Mouse (Mus musculus): ENCODE results near the gene Hdgf. TPM values are rescaled to one million over a fixed set of nuclear protein-coding genes. Genes with fewer than 3 reads are reported as not detected.

Gene Hdgf
- polyA plus RNA-seq, 1 experiment from 2014 or later: 520 TPM

Other genes starting within 250 kb of the Hdgf start
- 0.23 TPM in 1 of 2 replicates, not detected in the other for gene Lrrc71, start 157.7 kb upstream of the Hdgf start, polyA plus RNA-seq (2014; fragmentation: Nextera tagmentation; extraction: Ambion mirVana)
- gene Ntrk1, start 111.2 kb upstream of the Hdgf start, polyA plus RNA-seq (2014; fragmentation: Nextera tagmentation; extraction: Ambion mirVana): 0.62 and 1.1 TPM in 2 replicates
- 0.05 and 0.06 TPM in 2 replicates for gene Insrr, start 109.4 kb upstream of the Hdgf start, polyA plus RNA-seq (2014; fragmentation: Nextera tagmentation; extraction: Ambion mirVana)
- 15.5 and 18.4 TPM in 2 replicates for gene Pear1, start 82.0 kb upstream of the Hdgf start, polyA plus RNA-seq (2014; fragmentation: Nextera tagmentation; extraction: Ambion mirVana)
- 0.13 and 0.15 TPM in 2 replicates for gene Sh2d2a, start 59.6 kb upstream of the Hdgf start, polyA plus RNA-seq (2014; fragmentation: Nextera tagmentation; extraction: Ambion mirVana)
- 15.4 and 15.6 TPM in 2 replicates for gene Prcc, start 20.7 kb upstream of the Hdgf start, polyA plus RNA-seq (2014; fragmentation: Nextera tagmentation; extraction: Ambion mirVana)
- 95.7 and 97.5 TPM in 2 replicates for gene Mrpl24, start 13.2 kb downstream of the Hdgf start, polyA plus RNA-seq (2014; fragmentation: Nextera tagmentation; extraction: Ambion mirVana)
- 66.9 and 68.1 TPM in 2 replicates for gene Isg20l2, start 24.0 kb downstream of the Hdgf start, polyA plus RNA-seq (2014; fragmentation: Nextera tagmentation; extraction: Ambion mirVana)
- 17.5 and 18.8 TPM in 2 replicates for gene Rrnad1, start 24.4 kb downstream of the Hdgf start, polyA plus RNA-seq (2014; fragmentation: Nextera tagmentation; extraction: Ambion mirVana)
- 24.9 and 29.9 TPM in 2 replicates for gene Crabp2, start 42.3 kb downstream of the Hdgf start, polyA plus RNA-seq (2014; fragmentation: Nextera tagmentation; extraction: Ambion mirVana)
- gene Nes, start 64.8 kb downstream of the Hdgf start, polyA plus RNA-seq (2014; fragmentation: Nextera tagmentation; extraction: Ambion mirVana): 4.9 and 5.8 TPM in 2 replicates
- 0.08 TPM in 1 of 2 replicates, not detected in the other for gene Bcan, start 93.9 kb downstream of the Hdgf start, polyA plus RNA-seq (2014; fragmentation: Nextera tagmentation; extraction: Ambion mirVana)
- not detected in 2 replicates for gene Hapln2, start 121.3 kb downstream of the Hdgf start, polyA plus RNA-seq (2014; fragmentation: Nextera tagmentation; extraction: Ambion mirVana)
- 60.6 and 60.7 TPM in 2 replicates for gene Gpatch4, start 136.8 kb downstream of the Hdgf start, polyA plus RNA-seq (2014; fragmentation: Nextera tagmentation; extraction: Ambion mirVana)
- gene Naxe, start 152.2 kb downstream of the Hdgf start, polyA plus RNA-seq (2014; fragmentation: Nextera tagmentation; extraction: Ambion mirVana): 98.7 and 106 TPM in 2 replicates
- not detected in 2 replicates for gene Ttc24, start 172.0 kb downstream of the Hdgf start, polyA plus RNA-seq (2014; fragmentation: Nextera tagmentation; extraction: Ambion mirVana)
- gene Iqgap3, start 175.7 kb downstream of the Hdgf start, polyA plus RNA-seq (2014; fragmentation: Nextera tagmentation; extraction: Ambion mirVana): 16.8 and 19.1 TPM in 2 replicates
- gene Mef2d, start 236.1 kb downstream of the Hdgf start, polyA plus RNA-seq (2014; fragmentation: Nextera tagmentation; extraction: Ambion mirVana): 27.6 and 28.0 TPM in 2 replicates

All from liver, embryonic 11.5 days (tissue).